Mouse (Mus musculus) monocyte, adult 2 months (primary cell): Measurements from ENCODE around the gene Gtf2h1.
A peak's percentile ranks its signal among the peaks of the same experiment; 100 is the strongest.
"Not testable (repeated sequence)": the region's sequence is repeated elsewhere in the genome, so short reads cannot be mapped to it uniquely, and the experiment has no call there.

ENCODE experiments used
- DNase-seq, 2 experiments: peaks; one replicate each; pipeline ENCODE4 v3.0.0; 2022; ENCODE audit warnings: low spot score in 2 of 2, low read depth in 1 of 2

Gtf2h1 gene

DNA sequence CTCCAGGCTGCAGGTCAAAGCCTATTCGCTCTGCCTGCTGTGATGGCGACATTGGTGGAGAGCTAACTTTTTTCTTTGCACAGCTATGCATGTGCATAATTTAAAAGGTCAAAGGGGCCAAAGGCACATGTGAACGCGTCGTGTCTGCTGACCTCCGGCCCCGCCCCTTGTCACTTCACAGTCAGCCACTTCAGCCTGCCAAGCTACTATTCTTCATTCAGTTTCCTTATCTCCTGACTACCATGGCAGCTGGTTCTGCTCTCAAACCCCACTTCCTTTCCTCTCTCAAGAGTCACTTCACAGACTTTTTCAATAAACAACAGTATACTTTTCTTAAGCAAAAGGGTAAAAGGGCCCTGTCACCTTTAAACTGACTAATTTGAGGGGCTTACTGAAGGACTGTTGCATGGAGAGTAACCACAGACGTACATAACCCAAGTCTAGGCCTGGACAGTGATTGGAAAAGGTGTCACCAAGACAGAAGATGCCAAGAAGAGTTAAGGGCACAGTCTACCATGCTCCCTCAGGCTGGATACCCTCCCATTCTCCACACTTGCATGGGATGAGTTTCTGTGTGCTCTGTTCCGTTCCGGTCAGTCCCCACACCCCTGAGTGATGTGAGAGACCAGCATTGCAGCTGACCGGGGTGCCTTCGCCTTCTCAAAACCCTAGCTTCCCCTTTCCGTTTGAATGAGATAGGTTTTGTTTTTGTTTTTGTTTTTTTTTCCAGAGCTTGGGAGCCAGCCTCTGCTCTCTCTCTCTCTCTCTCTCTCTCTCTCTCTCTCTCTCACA, 35.1 kb downstream of the Gtf2h1 start:
- DNase-seq = peak in 1 of 2 experiments; percentile 49

DNA sequence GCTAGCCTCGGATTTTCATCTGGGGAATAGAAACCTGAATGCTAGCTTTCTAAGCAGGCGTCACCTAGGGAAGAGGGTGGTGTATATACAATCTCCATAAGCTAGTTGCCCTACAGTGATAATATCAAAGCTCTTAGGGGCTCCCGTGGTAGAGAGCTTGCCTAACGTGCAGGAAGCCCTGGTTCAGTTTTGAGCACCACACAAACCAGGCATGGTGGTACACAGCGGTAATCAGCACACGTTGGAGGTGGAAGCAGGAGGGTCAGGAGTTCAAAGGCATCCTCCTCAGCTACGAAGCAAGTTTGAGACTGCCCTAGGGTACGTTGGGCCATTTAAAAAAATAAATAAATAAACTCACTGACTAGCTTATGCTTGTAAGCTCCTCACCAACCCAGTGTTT, 35.8 kb downstream of the Gtf2h1 start:
- DNase-seq = no peak

DNA sequence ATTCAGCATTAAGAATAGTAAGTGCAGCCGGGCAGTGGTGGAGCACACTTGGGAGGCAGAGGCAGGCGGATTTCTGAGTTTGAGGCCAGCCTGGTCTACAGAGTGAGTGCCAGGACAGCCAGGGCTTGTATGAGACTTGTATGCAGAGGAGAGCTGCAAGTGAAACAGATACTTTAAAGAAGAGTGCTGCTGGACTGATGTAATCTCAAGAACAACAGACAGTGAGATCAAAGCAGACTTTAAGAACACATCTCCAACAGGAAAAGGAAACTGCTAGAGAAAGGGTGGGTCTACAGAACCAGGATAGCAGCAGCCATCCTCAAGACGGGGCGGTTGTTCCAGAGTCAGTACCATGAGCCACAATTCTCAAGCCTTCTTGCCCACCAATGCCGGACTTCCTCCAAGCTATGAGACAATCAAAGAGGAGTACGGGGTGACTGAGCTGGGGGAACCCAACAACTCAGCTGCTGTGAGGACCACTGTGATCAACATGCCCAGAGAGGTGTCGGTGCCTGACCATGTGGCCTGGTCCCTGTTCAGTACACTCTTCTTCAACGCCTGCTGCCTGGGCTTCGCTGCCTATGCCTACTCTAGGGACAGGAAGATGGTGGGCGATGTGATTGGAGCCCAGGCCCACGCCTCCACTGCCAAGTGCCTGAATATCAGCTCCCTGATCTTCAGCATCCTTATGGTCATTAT, 36.4 kb downstream of the Gtf2h1 start:
- DNase-seq = not testable (repeated sequence)

DNA sequence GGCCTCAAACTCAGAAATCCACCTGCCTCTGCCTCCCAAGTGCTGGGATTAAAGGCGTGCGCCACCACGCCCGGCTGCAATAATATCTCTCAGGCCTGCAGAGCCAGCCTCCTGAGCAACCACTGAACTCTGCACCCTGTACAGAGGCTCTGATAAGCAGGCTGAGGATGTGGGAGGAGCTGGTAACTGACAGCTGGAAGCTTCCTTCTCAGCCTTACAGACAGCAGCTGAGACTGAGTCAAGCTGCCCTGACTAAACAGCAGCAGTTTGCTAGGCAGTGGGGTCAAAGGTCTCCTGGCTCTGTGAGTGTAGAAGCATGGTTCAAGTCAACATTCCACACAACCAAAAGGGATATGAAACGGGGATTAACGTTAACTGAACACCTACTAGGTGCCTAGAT, 37.4 kb downstream of the Gtf2h1 start:
- DNase-seq = no peak

DNA sequence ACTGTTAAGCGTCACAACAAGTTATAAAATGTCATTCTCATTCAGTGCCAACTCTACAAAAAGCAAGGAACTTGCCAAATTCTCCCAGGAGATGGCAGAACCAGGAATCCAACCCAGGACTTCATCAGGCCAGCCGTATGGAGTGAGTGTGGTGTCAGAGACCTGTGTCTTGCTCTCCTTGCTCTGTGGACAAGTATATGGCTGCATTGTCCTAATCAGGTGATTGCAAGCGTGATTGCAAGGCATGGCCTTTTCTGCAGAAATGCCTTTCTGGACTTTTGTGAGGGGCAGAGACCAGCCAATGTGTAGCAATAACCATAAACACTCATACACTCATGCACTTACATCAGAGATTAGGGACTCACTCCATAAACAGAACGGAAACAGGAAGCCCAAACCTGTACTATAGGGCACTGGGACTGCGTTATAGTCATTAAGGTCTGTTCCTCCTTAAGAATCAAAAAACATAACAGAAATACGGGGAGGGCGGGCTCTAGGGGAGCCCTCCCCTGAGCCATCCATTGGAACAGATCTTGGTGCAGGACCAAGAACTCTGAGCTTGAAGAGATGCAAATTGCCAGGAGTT, 37.9 kb downstream of the Gtf2h1 start:
- no peak for DNase-seq

DNA sequence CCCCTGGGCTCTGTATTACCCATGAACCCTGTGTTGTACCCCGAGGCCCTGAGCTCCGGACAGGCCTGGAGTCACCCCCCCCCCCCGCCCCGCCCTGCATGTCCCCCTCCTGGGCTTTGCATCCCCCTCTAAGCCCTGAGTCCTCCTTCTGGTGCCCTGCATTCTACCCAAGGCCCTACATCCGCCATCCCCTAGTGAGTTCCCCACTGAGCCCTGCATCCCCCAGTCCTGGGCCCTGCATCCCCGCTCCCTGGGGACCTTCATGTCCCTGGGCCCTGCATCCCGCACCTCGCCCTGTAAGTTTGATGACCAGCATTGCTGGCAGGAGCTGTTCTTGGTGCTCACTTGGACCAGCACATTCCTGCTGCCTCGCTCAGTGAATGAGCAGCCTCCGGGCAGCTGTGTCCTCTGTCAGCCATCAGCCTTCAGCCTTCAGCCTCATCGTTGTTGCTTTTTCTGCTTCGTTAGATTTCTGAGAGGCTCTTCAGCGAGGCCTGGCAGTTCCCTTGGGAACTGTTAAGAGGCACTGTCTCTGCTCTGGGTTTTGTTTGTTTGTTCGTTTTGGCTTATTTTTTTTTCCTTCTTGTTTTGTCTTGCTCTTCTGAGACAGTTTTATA, 39.2 kb downstream of the Gtf2h1 start:
- no peak for DNase-seq

DNA sequence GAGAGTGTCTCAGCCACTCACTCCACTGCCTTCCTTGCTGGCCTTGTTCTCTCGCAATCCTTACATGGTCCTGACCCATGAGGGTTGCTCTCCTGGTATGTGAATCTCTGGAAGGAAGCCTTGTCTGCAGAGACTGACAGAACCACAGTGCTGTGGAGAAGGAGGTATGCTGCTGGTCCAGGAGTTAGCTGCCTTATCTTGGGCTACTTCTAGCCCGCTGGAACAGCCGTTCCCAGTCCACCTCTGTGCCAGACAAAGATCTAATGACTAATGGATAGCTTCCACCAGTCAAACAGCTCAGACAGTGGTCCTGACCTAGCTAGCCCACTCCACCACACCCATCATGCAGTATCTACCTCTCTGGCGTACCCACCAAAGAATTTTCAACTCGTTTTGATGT, 40.5 kb downstream of the Gtf2h1 start:
- no peak for DNase-seq

DNA sequence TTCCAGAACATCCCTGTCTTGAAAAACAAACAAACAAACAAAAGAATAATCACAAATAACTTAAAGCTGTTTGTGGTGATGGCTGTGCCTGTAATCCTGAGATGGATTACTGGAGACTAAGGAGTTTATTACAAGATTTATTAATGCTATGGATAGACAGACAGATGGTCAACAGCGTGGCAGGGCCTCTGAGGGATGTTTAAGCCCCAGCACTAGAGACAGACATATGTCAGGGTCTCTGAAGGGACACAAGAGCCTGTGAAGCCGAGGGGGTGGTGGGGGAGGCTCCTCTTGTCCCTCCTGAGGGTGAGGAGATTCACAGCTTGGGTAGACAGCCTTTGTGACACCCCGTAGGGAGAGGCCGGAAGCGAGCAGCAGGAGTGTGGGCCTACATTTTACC, 41.2 kb downstream of the Gtf2h1 start:
- DNase-seq = no peak

DNA sequence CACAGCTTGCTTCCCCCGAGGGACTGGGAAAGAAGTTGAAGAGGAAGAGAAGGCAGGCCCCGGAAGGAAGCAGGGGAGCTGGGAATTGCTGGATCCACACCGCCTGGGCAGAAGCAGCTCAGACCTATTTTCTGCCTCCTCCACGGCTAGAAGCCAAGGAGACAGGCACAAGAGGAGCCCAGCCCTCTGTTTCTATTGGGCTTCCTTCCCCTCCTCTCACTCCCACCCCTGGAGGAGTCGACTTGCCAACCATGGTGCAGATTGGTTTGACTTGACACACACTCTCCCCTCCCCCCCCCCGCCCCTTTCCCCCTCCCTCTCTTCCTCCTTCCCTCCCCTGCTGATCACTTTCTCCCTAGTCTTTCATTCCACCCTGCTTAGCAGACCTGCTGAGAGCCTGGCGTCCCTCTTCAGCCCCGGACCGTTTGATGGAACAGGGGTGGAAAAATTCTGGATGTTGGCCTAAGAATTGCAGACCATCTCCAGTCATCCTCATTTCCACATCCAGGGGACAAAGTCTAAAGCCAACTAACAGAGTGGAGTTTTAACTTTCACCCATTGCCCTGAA, 42.3 kb downstream of the Gtf2h1 start:
- DNase-seq = no peak

DNA sequence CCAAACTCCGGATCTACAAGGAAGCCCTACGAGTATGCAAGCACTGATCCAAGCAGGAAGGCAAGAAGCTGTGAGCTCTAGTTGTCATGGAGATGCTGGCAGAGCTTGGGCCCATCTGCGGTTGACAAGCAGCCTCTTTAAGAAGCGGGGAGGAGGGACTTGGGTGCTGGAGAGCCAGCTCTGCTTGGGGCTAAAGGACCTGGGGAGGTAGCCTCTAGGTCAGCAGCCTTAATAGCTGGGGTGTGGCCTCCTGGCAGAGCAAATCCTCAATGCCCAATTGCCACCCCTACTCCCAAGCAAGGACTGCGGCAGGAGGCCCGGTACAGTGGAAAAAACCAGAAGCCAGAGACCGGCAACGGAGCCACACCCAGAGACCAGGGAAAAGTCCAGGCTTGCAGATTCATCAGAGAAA, 43.0 kb downstream of the Gtf2h1 start:
- DNase-seq = peak in 1 of 2 experiments; percentile 26

DNA sequence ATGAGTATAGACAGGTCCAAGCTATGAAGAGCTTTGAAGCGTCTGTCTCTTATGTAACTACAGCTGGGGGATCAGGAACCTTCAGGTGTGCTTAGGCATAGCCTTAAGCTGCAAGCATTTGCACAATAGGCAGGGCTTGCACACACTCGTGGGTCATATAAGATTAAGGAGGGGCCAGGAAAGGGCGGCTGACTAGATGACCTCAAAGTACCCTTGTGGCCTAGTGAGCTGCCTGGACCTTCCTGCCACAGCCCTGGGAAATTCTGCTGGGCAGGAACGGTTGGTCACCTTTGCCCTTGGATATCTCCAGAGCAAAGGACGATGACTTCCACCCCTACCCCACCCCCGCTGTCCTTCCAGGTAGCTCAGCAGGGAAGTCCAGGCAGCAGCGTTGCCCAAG, 43.5 kb downstream of the Gtf2h1 start:
- DNase-seq = no peak

DNA sequence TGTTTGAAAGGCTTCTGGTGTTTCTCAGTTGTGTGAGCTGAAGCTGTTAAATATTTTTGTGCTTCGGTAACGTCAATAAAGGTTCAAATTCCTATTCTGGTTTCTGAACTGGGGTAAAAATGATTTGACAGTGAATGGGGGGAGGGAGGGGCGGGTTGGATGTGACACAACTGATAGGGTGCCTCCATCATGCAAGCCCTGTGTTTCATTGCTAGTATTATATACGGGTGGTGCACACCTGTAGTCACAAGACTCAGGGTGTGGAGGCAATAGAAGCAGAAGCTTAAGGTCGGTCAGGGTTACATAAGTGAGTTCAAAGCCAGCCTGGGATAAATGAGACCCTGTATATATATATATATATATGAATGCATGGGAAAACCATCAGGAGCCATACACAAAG, 44.0 kb downstream of the Gtf2h1 start:
- DNase-seq = no peak

DNA sequence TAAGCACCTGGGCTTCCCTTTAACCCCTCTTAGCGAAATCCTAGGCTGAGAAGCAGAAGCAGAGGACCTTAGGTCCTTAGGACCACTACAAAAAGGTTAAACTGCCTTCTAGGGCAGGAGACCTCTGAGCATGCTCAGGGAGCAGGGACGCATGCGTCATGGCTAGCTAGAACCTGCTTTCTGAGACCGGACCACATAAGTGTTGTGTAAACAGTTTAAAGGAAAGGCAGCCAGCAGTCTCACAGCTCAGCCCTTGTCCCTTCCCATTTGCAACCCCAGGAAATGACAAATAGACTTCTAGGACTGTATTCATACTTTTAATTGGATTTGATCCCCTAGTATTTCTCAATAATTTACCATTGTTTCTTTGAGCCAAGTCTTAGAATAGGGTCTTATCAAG, 44.4 kb downstream of the Gtf2h1 start:
- no peak for DNase-seq

DNA sequence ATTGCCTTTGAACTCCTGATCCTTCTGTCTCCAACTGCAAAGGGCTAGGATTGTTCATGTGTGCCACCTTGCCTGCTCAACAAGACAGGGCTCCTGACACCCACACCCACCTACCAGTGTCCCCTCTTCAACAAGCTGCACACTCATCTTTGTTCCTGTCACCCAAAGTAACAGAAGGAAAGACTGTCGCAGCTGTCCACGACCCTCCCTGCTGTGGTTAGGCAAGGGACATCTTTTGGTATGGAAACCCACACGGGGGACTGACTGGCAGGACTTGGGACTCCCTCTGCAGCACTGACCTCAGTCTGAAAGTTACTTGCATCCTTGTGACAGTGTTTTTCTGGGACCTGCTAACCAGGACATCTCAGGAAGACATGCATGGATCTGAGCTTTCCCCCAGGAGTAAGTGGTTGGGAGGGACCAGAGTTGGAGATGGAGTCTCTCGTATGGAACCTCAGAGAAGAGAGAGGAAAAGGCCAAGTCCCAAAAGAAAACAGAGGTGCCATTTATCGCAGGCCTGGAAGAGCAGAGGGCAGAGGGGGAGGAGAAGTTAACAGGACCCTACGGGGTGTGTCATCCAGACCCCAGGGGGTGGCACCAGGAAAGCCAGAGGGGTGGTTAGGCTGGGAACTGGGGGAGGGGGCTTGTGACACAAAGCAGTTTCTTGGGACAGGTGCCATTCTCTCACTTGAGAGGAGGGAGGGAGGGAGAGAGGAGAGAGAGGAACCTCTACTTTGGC, 45.1 kb downstream of the Gtf2h1 start, which contains the start of gene Ldha:
TSS of gene Ldha (plus strand) at position 689 of the 739 bp plus-strand sequence.
- no peak for DNase-seq

DNA sequence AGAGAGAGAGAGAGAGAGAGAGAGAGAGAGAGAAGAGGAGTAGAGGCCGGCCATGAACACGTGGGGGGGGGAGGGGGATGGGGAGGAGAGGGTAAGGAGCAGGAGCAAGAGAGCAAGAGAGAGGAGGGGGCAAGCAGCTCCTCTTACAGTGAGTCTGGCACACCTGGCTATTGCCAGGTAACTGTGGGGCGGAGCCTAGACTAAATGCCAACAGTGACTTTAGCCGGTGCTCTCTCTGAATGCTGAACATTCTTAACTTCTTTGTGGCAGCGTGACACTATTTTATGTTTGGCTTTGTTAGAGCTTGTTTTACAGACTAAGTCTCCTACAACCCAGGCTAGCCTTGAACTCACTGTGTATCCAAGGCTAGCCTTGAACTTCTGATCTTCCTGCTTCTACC, 46.4 kb downstream of the Gtf2h1 start:
- DNase-seq = no peak

DNA sequence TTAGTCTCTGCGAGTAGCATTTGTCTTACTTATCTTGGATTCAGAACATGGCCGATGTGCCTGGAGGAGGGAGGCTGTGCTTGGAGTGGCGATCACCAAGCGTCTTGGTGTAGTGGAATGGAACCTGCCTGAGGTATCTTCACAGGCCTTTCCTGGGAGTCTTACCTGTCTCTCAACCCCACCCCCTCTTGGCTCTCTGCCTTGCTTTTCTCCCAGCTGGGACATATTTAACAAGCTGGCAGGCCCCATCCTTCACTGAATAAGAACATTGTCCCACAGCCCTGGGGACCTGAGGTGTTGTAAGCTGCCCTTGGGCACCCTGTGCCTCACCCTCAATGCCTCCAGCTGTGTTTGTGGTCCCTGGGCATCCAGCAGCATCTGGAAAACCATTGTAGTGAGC, 47.7 kb downstream of the Gtf2h1 start:
- DNase-seq = no peak

DNA sequence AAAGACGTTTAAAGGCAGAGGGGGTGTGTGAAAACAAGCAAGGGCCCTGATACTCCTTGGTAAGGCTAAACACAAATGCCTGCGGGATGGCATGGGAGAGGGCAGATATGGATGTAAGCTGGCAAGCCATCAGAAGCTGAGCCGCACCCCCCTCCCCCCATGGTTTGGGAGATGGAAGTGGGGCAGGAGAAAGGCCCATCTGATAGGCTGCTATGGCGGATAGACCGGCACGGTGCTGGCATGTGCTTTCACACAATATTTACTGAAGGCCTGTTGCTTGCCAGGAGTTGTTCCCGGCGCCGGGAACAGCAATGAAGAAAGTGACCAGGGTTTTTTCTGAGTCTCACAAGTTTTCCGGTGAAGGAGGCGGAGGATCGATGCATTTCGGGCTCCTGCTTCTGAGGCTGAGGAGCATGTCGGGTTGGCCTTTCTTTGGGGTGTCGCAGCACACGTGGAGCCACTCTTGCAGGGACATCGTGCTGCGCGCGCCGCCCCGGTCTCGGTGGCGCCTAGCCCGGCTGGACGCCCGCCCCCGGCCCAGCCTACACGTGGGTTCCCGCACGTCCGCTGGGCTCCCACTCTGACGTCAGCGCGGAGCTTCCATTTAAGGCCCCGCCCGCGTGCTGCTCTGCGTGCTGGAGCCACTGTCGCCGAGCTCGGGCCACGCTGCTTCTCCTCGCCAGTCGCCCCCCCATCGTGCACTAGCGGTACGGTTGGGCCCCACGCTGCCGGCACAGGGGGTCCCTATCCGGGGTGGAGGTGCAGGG, 49.5 kb downstream of the Gtf2h1 start:
- peak; percentile 46 to 71 for DNase-seq

DNA sequence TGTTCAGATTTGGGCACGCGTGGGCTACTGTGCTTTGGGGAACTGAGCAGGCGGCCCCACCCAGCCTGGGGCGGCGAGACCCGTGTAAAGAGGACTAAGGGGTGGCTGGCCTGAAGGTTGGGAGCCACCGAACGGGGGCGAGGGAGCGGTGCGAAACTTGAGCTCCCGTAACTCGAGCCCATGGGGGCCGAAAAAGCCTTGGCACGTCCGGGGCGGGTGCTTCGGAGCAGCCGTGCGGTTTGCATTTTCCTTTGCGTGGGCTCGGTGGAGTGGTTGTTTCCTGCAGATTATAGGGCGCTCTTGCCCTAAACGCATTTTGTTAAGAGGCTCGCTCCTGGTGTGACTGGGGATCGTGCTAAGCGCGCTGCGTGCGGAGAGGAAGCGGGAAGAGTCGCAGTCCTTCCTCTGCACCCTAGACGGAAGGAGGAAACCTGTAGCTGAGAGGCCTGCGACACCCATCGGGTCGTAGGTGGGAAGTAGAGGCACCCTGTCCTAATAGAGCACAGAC, 50.1 kb downstream of the Gtf2h1 start:
- DNase-seq = peak in 1 of 2 experiments; percentile 6

DNA sequence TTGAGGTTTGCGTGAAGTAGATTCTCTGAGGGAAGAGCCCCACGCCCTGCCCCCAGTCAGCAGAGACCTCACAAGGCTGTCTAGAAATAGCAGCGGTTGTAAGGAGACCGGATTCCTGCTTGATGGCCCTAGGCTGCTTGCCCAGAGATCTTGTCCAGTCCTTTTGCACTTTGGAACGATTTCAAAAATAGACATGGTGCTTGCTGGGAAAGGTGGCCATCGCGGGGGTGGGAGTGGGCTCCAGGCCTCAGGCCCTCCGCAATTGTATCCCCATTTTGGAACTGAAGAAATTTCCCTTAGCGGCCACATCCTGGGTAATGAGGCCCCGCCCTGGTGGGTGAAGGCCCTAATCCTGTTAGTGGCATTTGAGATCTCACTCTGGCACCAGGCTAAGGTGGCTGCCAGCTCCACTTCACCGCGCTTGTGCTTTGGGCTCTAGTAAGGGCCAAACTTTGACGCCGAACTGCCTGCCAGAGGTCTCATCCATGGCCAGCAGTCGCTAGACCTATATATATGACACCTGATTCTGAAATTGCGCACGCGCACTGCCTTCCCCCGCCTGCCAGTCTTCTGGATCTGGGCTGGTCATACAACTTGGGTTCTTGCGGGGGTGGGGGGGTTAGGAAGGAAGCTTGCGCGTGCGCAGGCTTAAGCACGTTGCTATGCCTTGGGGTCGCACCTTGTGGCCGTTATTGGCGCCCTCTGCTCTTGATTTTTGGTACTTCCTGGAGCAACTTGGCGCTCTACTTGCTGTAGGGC, 50.8 kb downstream of the Gtf2h1 start:
- peak in 1 of 2 experiments; percentile 7 for DNase-seq
